Comparison of ENCODE assay signal across 24 mouse cellular contexts in genomic region chr13:29148616-29149015, GRCm38 (mm10).
DNase-seq lines count a peak whose midpoint lies in the region; ATAC-seq lines count a peak whose summit lies in the region.
"Had no signal": no experiment of that assay in that cellular context is flagged by ENCODE, and none has a peak within 500 bp of the region (broad histone marks: within the 10 kb centered on the region; RNA-seq: fewer than 3 reads in every experiment).

No protein-coding gene starts in this region.

- peak; percentile 46 for DNase-seq in adrenal gland, adult 2 months
- no peak for DNase-seq in adrenal gland, adult 18-20 months (ENCODE audit: low spot score in 2 of 2)
- peak; percentile 19 for DNase-seq in limb, embryonic 11.5 days (ENCODE audit: low spot score)
- DNase-seq in limb, embryonic 10.5 days (ENCODE audit: low spot score), result no peak
- peak; percentile 28 for DNase-seq in adrenal gland, postnatal 25 days
- DNase-seq in hindbrain, embryonic 11.5 days (ENCODE audit: low spot score), result no peak
- no peak for DNase-seq in kidney, postnatal 4 days
- DNase-seq in MN1 (ENCODE audit: low spot score), result no peak
- DNase-seq: B cell, adult 2 months; cerebellum, adult 2 months; cerebellum, postnatal 10 days; gastrocnemius, postnatal 14 days; heart, postnatal 14 days; kidney, adult 18-20 months had no signal

- H3K9me3 ChIP-seq in limb, embryonic 11.5 days (ENCODE audit: control insufficient read depth, low read length), result no peaks in the 10 kb centered on the region
- H3K9me3 ChIP-seq in limb, embryonic 10.5 days (replicated peaks), result no peaks in the 10 kb centered on the region
- H3K9me3 ChIP-seq in hindbrain, embryonic 11.5 days (ENCODE audit: control insufficient read depth, low read length), result no peaks in the 10 kb centered on the region
- H3K9me3 ChIP-seq: embryonic facial prominence, embryonic 10.5 days; G1E; heart, embryonic 10.5 days; heart, embryonic 15.5 days; intestine, embryonic 15.5 days had no signal

- no peak overlapping the region for H3K4me2 ChIP-seq in limb, embryonic 11.5 days (ENCODE audit: low read depth, severe bottlenecking)
- no peak overlapping the region for H3K4me2 ChIP-seq in hindbrain, embryonic 11.5 days (replicated peaks; ENCODE audit: low read depth, low read length)
- H3K4me2 ChIP-seq: heart, embryonic 15.5 days; hindbrain, embryonic 14.5 days; intestine, embryonic 15.5 days had no signal

- no peak overlapping the region for H3K9ac ChIP-seq in limb, embryonic 11.5 days (ENCODE audit: low read length)
- H3K9ac ChIP-seq in hindbrain, embryonic 11.5 days (ENCODE audit: low read depth, low read length), result no peak overlapping the region
- H3K9ac ChIP-seq: heart, embryonic 15.5 days; hindbrain, embryonic 14.5 days; intestine, embryonic 15.5 days had no signal

- no peak for ATAC-seq in limb, embryonic 11.5 days (ENCODE audit: insufficient number of reproducible peaks, low FRiP score, low TSS enrichment, low read depth)
- no peak for ATAC-seq in hindbrain, embryonic 11.5 days (ENCODE audit: low FRiP score)
- ATAC-seq: activated CD4-positive, CD25-positive, alpha-beta regulatory T cell, adult 4 months; CD4-positive, CD25-positive, alpha-beta regulatory T cell, adult 4 months; forebrain, embryonic 14.5 days; intestine, embryonic 15.5 days; Patski had no signal

- H3K27ac ChIP-seq in limb, embryonic 11.5 days (replicated peaks; ENCODE audit: low read depth, low read length), result no peak overlapping the region
- no peak overlapping the region for H3K27ac ChIP-seq in limb, embryonic 10.5 days
- H3K27ac ChIP-seq in hindbrain, embryonic 11.5 days (ENCODE audit: low read depth, low read length), result no peak overlapping the region
- H3K27ac ChIP-seq: embryonic facial prominence, embryonic 10.5 days; heart, embryonic 15.5 days; hindbrain, embryonic 14.5 days; intestine, embryonic 15.5 days had no signal

- H3K4me1 ChIP-seq in limb, embryonic 11.5 days (ENCODE audit: control insufficient read depth, insufficient read depth, low read length), result no peaks in the 10 kb centered on the region
- H3K4me1 ChIP-seq in limb, embryonic 10.5 days, result no peaks in the 10 kb centered on the region
- no peaks in the 10 kb centered on the region for H3K4me1 ChIP-seq in hindbrain, embryonic 11.5 days (replicated peaks; ENCODE audit: control insufficient read depth, insufficient read depth, low read length)
- H3K4me1 ChIP-seq: embryonic facial prominence, embryonic 10.5 days; heart, embryonic 15.5 days; intestine, embryonic 15.5 days had no signal

- no peaks in the 10 kb centered on the region for H3K36me3 ChIP-seq in limb, embryonic 11.5 days (ENCODE audit: control insufficient read depth, insufficient read depth, low read length)
- no peaks in the 10 kb centered on the region for H3K36me3 ChIP-seq in limb, embryonic 10.5 days
- no peaks in the 10 kb centered on the region for H3K36me3 ChIP-seq in hindbrain, embryonic 11.5 days (ENCODE audit: control insufficient read depth, insufficient read depth, low read length)
- H3K36me3 ChIP-seq: embryonic facial prominence, embryonic 10.5 days; G1E; heart, embryonic 10.5 days; heart, embryonic 15.5 days; intestine, embryonic 15.5 days had no signal

- H3K4me3 ChIP-seq in limb, embryonic 11.5 days (ENCODE audit: low read depth, low read length), result no peak overlapping the region
- H3K4me3 ChIP-seq in limb, embryonic 10.5 days, result no peak overlapping the region
- H3K4me3 ChIP-seq in hindbrain, embryonic 11.5 days (ENCODE audit: low read depth, low read length), result no peak overlapping the region
- H3K4me3 ChIP-seq: embryonic facial prominence, embryonic 10.5 days; heart, embryonic 10.5 days; heart, embryonic 15.5 days; intestine, embryonic 15.5 days had no signal

- H3K27me3 ChIP-seq in limb, embryonic 11.5 days (ENCODE audit: control insufficient read depth, insufficient read depth, low read length), result no peaks in the 10 kb centered on the region
- H3K27me3 ChIP-seq in limb, embryonic 10.5 days (ENCODE audit: low read depth, poor library complexity, severe bottlenecking), result no peaks in the 10 kb centered on the region
- no peaks in the 10 kb centered on the region for H3K27me3 ChIP-seq in hindbrain, embryonic 11.5 days (ENCODE audit: control insufficient read depth, insufficient read depth, low read length)
- H3K27me3 ChIP-seq: heart, embryonic 15.5 days; intestine, embryonic 15.5 days; Patski had no signal

- 87% methylated on average over 9 of the region's 9 CpGs for WGBS in limb, embryonic 11.5 days
- WGBS in limb, embryonic 10.5 days, result 87% methylated on average over 9 of the region's 9 CpGs
- 91% methylated on average over 9 of the region's 9 CpGs for WGBS in hindbrain, embryonic 11.5 days

Comparison
In these comparisons a context has a peak if more than half of its experiments do, and no peak if none do; other contexts are left out.
1. DNase-seq: peak in adrenal gland, adult 2 months (single experiment), limb, embryonic 11.5 days (single experiment) and adrenal gland, postnatal 25 days (single experiment); none in adrenal gland, adult 18-20 months (0 of 2), limb, embryonic 10.5 days (single experiment), hindbrain, embryonic 11.5 days (single experiment), kidney, postnatal 4 days (0 of 2) and MN1 (single experiment).